Mouse (Mus musculus): ENCODE data around the gene Il10ra. TPM values are rescaled to one million over a fixed set of nuclear protein-coding genes. Genes with fewer than 3 reads are reported as not detected.

The Il10ra gene
- polyA plus RNA-seq, 1 experiment from 2014 or later: 0.68 TPM

GRCm38 (mm10) chr9:45254021-45254420, 14.9 kb downstream of the Il10ra start:
- 48% methylated on average over 6 of the region's 6 CpGs for WGBS
- H3K4me3 ChIP-seq: no peak overlapping the region
- H3K9me3 ChIP-seq: no peaks in the 10 kb centered on the region
- no peaks in the 10 kb centered on the region for H3K4me1 ChIP-seq
- no peak overlapping the region for H3K4me2 ChIP-seq
- no peaks in the 10 kb centered on the region for H3K36me3 ChIP-seq (replicated peaks)
- no peak overlapping the region for H3K9ac ChIP-seq
- H3K27ac ChIP-seq: no peak overlapping the region
- ATAC-seq (replicated peaks): no peak
- H3K27me3 ChIP-seq (replicated peaks): no peaks in the 10 kb centered on the region

- 81% methylated on average over 6 of the region's 6 CpGs for WGBS
- ATAC-seq (replicated peaks): no peak
These were observed 16.6 kb downstream of the Il10ra start for GRCm38 (mm10) chr9:45252395-45252794.

GRCm38 (mm10) chr9:45251990-45252389, 17.0 kb downstream of the Il10ra start:
- no peak overlapping the region for H3K9ac ChIP-seq
- no peaks in the 10 kb centered on the region for H3K27me3 ChIP-seq (replicated peaks)
- H3K36me3 ChIP-seq (replicated peaks): no peaks in the 10 kb centered on the region
- WGBS: 84% methylated on average over 4 of the region's 4 CpGs
- H3K27ac ChIP-seq: no peak overlapping the region
- H3K9me3 ChIP-seq: no peaks in the 10 kb centered on the region
- ATAC-seq (replicated peaks): no peak
- no peak overlapping the region for H3K4me2 ChIP-seq
- H3K4me1 ChIP-seq: no peaks in the 10 kb centered on the region
- H3K4me3 ChIP-seq: no peak overlapping the region

More at GRCm38 (mm10) chr9:45252395-45252794, 16.6 kb downstream of the Il10ra start:
- Histone ChIP-seq H3K27me3 (replicated peaks) (no peaks in the 10 kb centered on the region), H3K4me2 (no peak overlapping the region), H3K36me3 (replicated peaks) (no peaks in the 10 kb centered on the region), H3K4me1 (no peaks in the 10 kb centered on the region), H3K27ac (no peak overlapping the region), H3K9me3 (no peaks in the 10 kb centered on the region), H3K4me3 (no peak overlapping the region), H3K9ac (no peak overlapping the region)

- Histone ChIP-seq H3K4me1 (no peaks in the 10 kb centered on the region), H3K36me3 (replicated peaks) (no peaks in the 10 kb centered on the region), H3K27me3 (replicated peaks) (no peaks in the 10 kb centered on the region), H3K4me3 (no peak overlapping the region), H3K9ac (no peak overlapping the region), H3K27ac (no peak overlapping the region), H3K4me2 (no peak overlapping the region), H3K9me3 (no peaks in the 10 kb centered on the region)
- ATAC-seq (replicated peaks): no peak
- 81% methylated on average over 3 of the region's 3 CpGs for WGBS
These were observed 17.7 kb downstream of the Il10ra start for GRCm38 (mm10) chr9:45251281-45251680.

GRCm38 (mm10) chr9:45250306-45250705, 18.6 kb downstream of the Il10ra start:
- no peaks in the 10 kb centered on the region for H3K9me3 ChIP-seq

GRCm38 (mm10) chr9:45247536-45247935, 21.4 kb downstream of the Il10ra start:
- Histone ChIP-seq H3K27ac (no peak overlapping the region), H3K27me3 (replicated peaks) (no peaks in the 10 kb centered on the region)
- whole genome bisulfite sequencing: 71% methylated on average over 2 of the region's 2 CpGs

More at GRCm38 (mm10) chr9:45250306-45250705, 18.6 kb downstream of the Il10ra start:
- no peaks in the 10 kb centered on the region for H3K4me1 ChIP-seq
- H3K27ac ChIP-seq: no peak overlapping the region
- WGBS: 89% methylated on average over 7 of the region's 7 CpGs
- H3K4me2 ChIP-seq: no peak overlapping the region
- no peaks in the 10 kb centered on the region for H3K27me3 ChIP-seq (replicated peaks)
- H3K9ac ChIP-seq: no peak overlapping the region
- H3K36me3 ChIP-seq (replicated peaks): no peaks in the 10 kb centered on the region
- H3K4me3 ChIP-seq: no peak overlapping the region
- no peak for ATAC-seq (replicated peaks)

GRCm38 (mm10) chr9:45246060-45246459, 22.9 kb downstream of the Il10ra start:
- no peak for ATAC-seq (replicated peaks)
- H3K9ac ChIP-seq: no peak overlapping the region
- 90% methylated on average over 6 of the region's 6 CpGs for WGBS
- H3K36me3 ChIP-seq (replicated peaks): no peaks in the 10 kb centered on the region
- H3K27me3 ChIP-seq (replicated peaks): no peaks in the 10 kb centered on the region
- no peaks in the 10 kb centered on the region for H3K9me3 ChIP-seq
- H3K4me3 ChIP-seq: no peak overlapping the region
- H3K4me1 ChIP-seq: no peaks in the 10 kb centered on the region
- no peak overlapping the region for H3K4me2 ChIP-seq
- H3K27ac ChIP-seq: no peak overlapping the region

More at GRCm38 (mm10) chr9:45247536-45247935, 21.4 kb downstream of the Il10ra start:
- Histone ChIP-seq H3K9ac (no peak overlapping the region), H3K36me3 (replicated peaks) (no peaks in the 10 kb centered on the region), H3K4me2 (no peak overlapping the region), H3K4me3 (no peak overlapping the region), H3K4me1 (no peaks in the 10 kb centered on the region), H3K9me3 (no peaks in the 10 kb centered on the region)
- ATAC-seq (replicated peaks): no peak

GRCm38 (mm10) chr9:45245432-45245831, 23.5 kb downstream of the Il10ra start:
- ATAC-seq (replicated peaks): no peak
- H3K36me3 ChIP-seq (replicated peaks): no peaks in the 10 kb centered on the region
- no peak overlapping the region for H3K9ac ChIP-seq
- H3K27me3 ChIP-seq (replicated peaks): no peaks in the 10 kb centered on the region
- no peak overlapping the region for H3K27ac ChIP-seq
- H3K4me1 ChIP-seq: no peaks in the 10 kb centered on the region
- WGBS: 92% methylated on average over 1 of the region's 1 CpGs
- H3K4me3 ChIP-seq: no peak overlapping the region
- no peak overlapping the region for H3K4me2 ChIP-seq
- H3K9me3 ChIP-seq: no peaks in the 10 kb centered on the region

- Histone ChIP-seq H3K9me3 (no peaks in the 10 kb centered on the region), H3K4me1 (no peaks in the 10 kb centered on the region), H3K9ac (no peak overlapping the region), H3K36me3 (replicated peaks) (no peaks in the 10 kb centered on the region), H3K27ac (no peak overlapping the region), H3K4me2 (no peak overlapping the region), H3K27me3 (replicated peaks) (no peaks in the 10 kb centered on the region), H3K4me3 (no peak overlapping the region)
- WGBS: 79% methylated on average over 5 of the region's 5 CpGs
- no peak for ATAC-seq (replicated peaks)
These were observed 27.6 kb downstream of the Il10ra start for GRCm38 (mm10) chr9:45241397-45241796.

GRCm38 (mm10) chr9:45236744-45237143, 32.2 kb downstream of the Il10ra start:
- Histone ChIP-seq H3K4me1 (no peaks in the 10 kb centered on the region), H3K27me3 (replicated peaks) (no peaks in the 10 kb centered on the region), H3K36me3 (replicated peaks) (no peaks in the 10 kb centered on the region), H3K4me3 (no peak overlapping the region), H3K27ac (no peak overlapping the region), H3K4me2 (no peak overlapping the region), H3K9me3 (no peaks in the 10 kb centered on the region), H3K9ac (no peak overlapping the region)
- 45% methylated on average over 7 of the region's 7 CpGs for WGBS
- no peak for ATAC-seq (replicated peaks)

- Histone ChIP-seq H3K4me1 (no peaks in the 10 kb centered on the region), H3K27ac (no peak overlapping the region), H3K9ac (no peak overlapping the region), H3K4me3 (no peak overlapping the region), H3K9me3 (no peaks in the 10 kb centered on the region), H3K36me3 (replicated peaks) (no peaks in the 10 kb centered on the region), H3K27me3 (replicated peaks) (no peaks in the 10 kb centered on the region), H3K4me2 (no peak overlapping the region)
- WGBS: 86% methylated on average over 6 of the region's 6 CpGs
- no peak for ATAC-seq (replicated peaks)
These were observed 33.2 kb downstream of the Il10ra start for GRCm38 (mm10) chr9:45235668-45236227.

GRCm38 (mm10) chr9:45229359-45229758, 39.6 kb downstream of the Il10ra start:
- no peaks in the 10 kb centered on the region for H3K36me3 ChIP-seq (replicated peaks)
- no peak overlapping the region for H3K4me2 ChIP-seq
- no peak overlapping the region for H3K27ac ChIP-seq
- no peak for ATAC-seq (replicated peaks)
- no peaks in the 10 kb centered on the region for H3K4me1 ChIP-seq
- no peaks in the 10 kb centered on the region for H3K27me3 ChIP-seq (replicated peaks)
- no peak overlapping the region for H3K9ac ChIP-seq
- H3K9me3 ChIP-seq: no peaks in the 10 kb centered on the region
- H3K4me3 ChIP-seq: no peak overlapping the region
- WGBS: 90% methylated on average over 8 of the region's 8 CpGs

GRCm38 (mm10) chr9:45221567-45221966, 47.4 kb downstream of the Il10ra start:
- H3K36me3 ChIP-seq (replicated peaks): no peaks in the 10 kb centered on the region
- H3K27ac ChIP-seq: no peak overlapping the region
- no peaks in the 10 kb centered on the region for H3K9me3 ChIP-seq
- no peak overlapping the region for H3K4me3 ChIP-seq
- H3K4me2 ChIP-seq: no peak overlapping the region
- H3K9ac ChIP-seq: no peak overlapping the region
- ATAC-seq (replicated peaks): no peak
- H3K4me1 ChIP-seq: no peaks in the 10 kb centered on the region
- H3K27me3 ChIP-seq (replicated peaks): no peaks in the 10 kb centered on the region
- 16% methylated on average over 6 of the region's 6 CpGs for WGBS

Data from midbrain, embryonic 15.5 days (tissue).